22 mouse cellular contexts compared by ENCODE assay signal in genomic region chr8:115066550-115067058, GRCm38 (mm10).
"Had no signal": no experiment of that assay in that cellular context is flagged by ENCODE, and none has a peak within 500 bp of the region (broad histone marks: within the 10 kb centered on the region; RNA-seq: fewer than 3 reads in every experiment).

No protein-coding gene starts in this region.

- H3K9ac ChIP-seq: lung, embryonic 15.5 days; midbrain, embryonic 12.5 days; neural tube, embryonic 13.5 days; neural tube, embryonic 15.5 days; stomach, embryonic 15.5 days had no signal

- H3K4me2 ChIP-seq: lung, embryonic 15.5 days; midbrain, embryonic 12.5 days; neural tube, embryonic 13.5 days; neural tube, embryonic 15.5 days; stomach, embryonic 15.5 days had no signal

- H3K9me3 ChIP-seq: lung, embryonic 15.5 days; midbrain, embryonic 10.5 days; midbrain, embryonic 12.5 days; neural tube, embryonic 13.5 days; neural tube, embryonic 15.5 days; stomach, embryonic 15.5 days had no signal

- H3K36me3 ChIP-seq: lung, embryonic 15.5 days; midbrain, embryonic 10.5 days; midbrain, embryonic 12.5 days; neural tube, embryonic 13.5 days; neural tube, embryonic 15.5 days; stomach, embryonic 15.5 days had no signal

- H3K4me1 ChIP-seq: lung, embryonic 15.5 days; neural tube, embryonic 13.5 days; neural tube, embryonic 15.5 days; stomach, embryonic 15.5 days had no signal

- H3K27me3 ChIP-seq: lung, embryonic 15.5 days; stomach, embryonic 15.5 days had no signal

- ATAC-seq: lung, postnatal 0 days; midbrain, embryonic 16.5 days had no signal

- H3K4me3 ChIP-seq: lung, embryonic 15.5 days; midbrain, embryonic 10.5 days; midbrain, embryonic 12.5 days; myocyte; neural tube, embryonic 13.5 days; neural tube, embryonic 15.5 days; stomach, embryonic 15.5 days had no signal

- DNase-seq: lung, adult 2 months; lung, postnatal 14 days; lung, postnatal 36 days; midbrain, embryonic 14.5 days; retina, postnatal 1 day; right cerebral cortex, adult 18-20 months; right cerebral cortex, postnatal 25 days; right cerebral cortex, postnatal 4 days; thymus, adult 2 months; thymus, postnatal 25 days; thymus, postnatal 4 days had no signal

- H3K27ac ChIP-seq: lung, embryonic 15.5 days; macrophage; midbrain, embryonic 10.5 days; midbrain, embryonic 12.5 days; neural tube, embryonic 13.5 days; neural tube, embryonic 15.5 days; stomach, embryonic 15.5 days; stomach, postnatal 0 days had no signal
